Mouse (Mus musculus) liver, adult 2 months (tissue): ENCODE measurements around the gene Specc1.

Experiments used
- CTCF ChIP-seq: fragments of 200-500 bp; IDR thresholded peaks from 2 replicates; pipeline ENCODE4 v1.5.1; 2011; ENCODE audit warnings: low read depth, low read length, control low read depth
- POLR2A ChIP-seq: fragments of 200-500 bp; IDR thresholded peaks from 2 replicates; pipeline ENCODE4 v1.6.1; 2011; ENCODE audit warnings: low read length, control low read depth; ENCODE audit not compliant: insufficient read depth; ENCODE audit errors: extremely low read depth

DNA sequence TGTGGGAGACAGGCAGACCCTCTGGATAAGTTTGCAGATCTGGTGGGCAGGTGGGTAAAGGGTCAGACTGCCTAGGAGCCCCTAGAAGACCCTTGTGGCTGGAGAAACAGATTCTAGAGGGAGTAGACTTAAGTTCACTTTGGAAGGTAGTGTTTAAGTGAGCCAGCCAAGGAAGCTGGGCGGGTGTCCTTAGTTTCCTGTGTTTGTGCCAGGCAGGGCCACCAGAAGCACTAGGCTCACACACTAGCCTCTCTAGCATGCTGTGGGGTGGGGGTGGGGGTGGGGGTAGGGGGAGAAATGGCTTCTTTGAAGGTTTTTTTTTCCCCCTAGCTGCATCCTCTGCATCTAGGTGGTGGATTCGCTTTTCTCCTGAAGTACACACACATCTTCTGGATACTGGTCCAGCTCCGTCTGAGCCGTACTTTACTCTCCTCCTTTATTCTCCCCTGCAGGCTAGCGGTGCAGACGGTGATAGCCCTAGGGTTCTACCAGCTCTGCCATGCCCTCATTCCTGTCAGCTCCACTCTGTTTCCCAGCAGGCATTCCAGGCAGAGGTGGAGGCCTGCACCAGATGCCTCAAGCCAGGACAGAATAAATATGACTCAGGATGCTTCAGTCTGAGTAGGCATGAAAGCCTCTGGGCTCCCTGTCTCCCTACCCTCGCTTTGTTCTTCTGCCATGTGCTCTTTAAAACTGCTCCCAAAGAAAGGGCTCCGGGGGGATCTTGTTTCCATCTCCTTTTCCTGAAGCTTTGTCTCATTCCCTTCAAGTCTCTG is 66.3 kb downstream of the Specc1 start:
- TF ChIP-seq CTCF (no peak), POLR2A (no peak)
